Mouse (Mus musculus) left cerebral cortex, adult 9 months (tissue): ENCODE results near the gene Ank2.

Experiments
- DNase-seq, 2 experiments: peaks; one replicate each; pipeline ENCODE4 v3.0.0; 2022; ENCODE audit warnings: low spot score in 2 of 2

Gene Ank2

DNA sequence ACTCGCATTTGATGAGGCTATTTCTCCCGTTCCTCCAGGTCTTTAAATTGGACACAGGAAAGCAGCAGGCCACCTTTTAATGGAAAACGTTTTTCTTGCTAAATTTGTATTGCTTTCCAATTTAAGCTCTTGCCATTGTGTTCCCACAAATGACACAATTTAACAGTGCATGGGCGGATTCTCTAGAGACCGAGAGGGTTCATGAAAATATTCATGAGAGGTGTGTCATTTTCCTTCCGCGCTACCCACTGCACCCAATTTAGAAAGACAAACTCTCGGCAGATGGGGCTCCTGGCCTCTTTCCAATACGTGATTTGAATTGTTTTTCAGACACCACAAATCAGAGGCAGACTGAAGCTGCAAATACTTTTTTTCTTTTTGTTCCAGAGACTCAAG, 205.7 kb downstream of the Ank2 start:
- DNase-seq: peak; percentile 79 to 93

- no peak for DNase-seq
Measured at GRCm38 (mm10) chr3:127292864-127293478, 206.2 kb downstream of the Ank2 start.

- DNase-seq: no peak
Measured at GRCm38 (mm10) chr3:127282277-127282676, 216.9 kb downstream of the Ank2 start.

DNA sequence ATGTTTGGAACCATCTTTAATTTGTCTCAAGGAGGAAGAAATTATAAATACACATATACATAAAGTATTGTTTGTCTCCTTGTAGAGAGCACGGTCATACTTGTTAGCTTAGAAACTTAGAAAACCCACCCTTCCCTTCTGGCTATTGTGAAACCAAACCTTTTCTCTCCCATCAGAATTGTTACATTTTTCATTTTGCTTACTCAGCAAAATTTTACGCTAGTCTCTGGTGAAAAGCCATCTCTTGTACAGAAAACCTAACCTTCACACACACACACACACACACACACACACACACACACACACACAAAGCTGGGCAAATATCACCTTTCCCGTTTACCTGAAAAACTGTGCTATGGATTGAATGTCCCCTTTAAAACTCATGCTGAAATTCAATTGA, 217.8 kb downstream of the Ank2 start:
- DNase-seq: no peak

DNA sequence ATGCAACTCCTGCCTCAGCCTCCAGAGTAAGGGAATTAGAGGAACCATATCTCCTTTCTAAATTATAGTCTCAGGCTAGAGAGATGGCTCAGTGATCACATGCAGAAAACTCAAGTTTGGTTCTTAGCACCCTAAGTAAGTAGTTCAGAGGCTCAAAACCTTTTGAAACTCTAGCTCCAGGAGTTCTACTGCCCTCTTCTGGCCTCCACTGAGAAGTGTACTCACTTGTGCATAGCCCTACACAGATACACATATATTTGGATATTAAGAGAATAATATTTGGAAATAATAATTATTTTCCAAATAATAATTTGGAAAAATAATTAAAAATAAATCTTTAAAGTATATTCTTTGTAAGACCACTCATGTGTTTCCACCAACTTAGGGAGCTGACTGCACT, 218.8 kb downstream of the Ank2 start:
- no peak for DNase-seq

DNA sequence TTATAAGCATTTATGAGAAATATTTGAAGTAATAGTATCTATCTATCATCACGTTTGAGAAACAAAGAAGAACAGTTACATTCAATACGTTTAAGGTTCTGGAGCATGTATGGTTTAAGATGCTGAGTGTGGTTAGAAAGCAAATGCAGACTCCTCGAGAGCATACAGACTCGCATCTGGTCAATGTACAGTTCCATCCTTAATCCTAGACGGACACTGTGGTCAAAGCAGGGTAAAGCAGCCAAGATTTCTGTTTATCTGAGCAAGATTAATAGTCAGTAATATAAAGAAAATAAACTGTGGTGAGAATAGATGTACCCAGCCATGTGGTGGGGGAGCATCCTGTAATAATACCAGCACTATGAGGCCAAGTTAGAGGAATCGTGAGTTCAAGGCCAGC, 223.2 kb downstream of the Ank2 start:
- DNase-seq: no peak

- DNase-seq: no peak
Measured at GRCm38 (mm10) chr3:127272801-127273200, 226.3 kb downstream of the Ank2 start.

GRCm38 (mm10) chr3:127269616-127270015, 229.5 kb downstream of the Ank2 start:
- DNase-seq: no peak

DNA sequence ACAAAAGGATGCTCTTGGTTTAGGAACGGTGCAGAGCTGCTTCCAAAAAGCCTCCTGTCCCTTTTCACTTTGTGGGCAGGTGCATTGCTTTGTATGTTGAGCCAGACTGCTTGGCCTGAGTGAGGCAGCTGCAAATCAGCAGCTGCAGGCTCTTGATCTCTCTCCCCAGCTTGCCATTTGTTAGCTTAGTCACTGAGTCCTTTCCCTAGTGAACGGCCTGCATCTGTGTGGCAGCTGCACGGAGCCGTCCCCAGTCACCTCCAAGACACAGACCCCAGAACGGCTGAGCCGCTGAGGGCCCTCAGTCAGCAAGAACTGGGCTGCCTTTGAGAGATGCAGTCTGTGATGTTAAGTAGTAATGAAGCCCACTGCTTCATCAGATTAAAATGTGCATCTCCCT, 231.3 kb downstream of the Ank2 start:
- DNase-seq: no peak

DNA sequence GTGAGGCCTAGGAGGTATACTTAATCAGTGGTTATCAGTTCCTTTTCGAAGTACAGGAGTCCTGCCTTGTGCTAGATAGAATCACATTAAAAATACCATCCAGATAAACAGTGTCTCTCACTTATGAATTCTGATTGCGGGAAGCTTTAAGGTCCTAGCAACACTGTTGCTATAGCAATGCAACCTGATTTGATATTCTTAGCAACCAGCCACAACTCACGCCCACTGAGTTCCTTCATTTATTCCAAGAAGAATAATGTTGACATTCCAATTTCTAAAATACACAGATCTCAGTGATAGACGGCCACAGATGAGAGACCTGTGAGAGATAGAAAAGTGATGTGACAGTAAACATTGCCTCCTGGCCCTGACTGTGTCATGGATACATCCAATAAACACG, 233.4 kb downstream of the Ank2 start:
- DNase-seq: peak; percentile 39 to 42

- DNase-seq: no peak
Measured at GRCm38 (mm10) chr3:127265182-127265581, 234.0 kb downstream of the Ank2 start.

DNA sequence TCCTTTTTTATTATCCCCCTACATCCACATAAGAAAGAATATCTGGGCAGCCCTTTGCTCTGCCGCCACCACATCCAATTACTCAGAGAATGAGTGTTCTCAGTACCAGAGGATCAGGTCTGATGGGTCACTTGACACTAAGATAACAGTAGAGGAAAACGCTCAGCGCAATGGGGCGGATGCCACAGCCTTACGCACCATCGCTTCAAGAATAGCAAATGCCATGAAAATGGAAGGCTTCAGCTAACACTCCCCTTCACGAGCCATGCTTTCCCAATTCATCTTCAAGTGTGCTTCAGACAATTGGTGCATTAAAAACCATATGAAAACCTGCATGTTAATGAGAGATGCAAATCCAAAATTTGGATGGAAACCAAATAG, 238.4 kb downstream of the Ank2 start:
- no peak for DNase-seq

GRCm38 (mm10) chr3:127260007-127260785, 239.0 kb downstream of the Ank2 start:
- no peak for DNase-seq

- no peak for DNase-seq
Measured at GRCm38 (mm10) chr3:127258466-127259075, 240.6 kb downstream of the Ank2 start.

DNA sequence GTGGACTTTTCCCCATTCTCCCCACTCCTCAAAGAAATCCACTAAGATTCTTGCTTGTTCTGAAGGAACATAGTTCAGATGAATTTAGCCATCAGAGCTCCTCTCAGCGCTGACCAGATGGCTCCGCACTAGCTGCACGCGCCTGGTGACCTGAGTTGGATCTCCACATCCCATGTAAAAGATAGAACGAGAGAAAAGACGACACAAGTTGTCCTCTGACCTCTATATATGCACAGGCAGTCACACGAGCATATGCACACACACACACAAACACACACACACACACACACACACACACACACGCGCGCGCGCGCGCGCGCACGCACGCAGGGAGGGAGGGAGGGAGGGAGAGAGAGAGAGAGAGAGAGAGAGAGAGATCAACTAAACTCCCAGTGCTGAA, 241.2 kb downstream of the Ank2 start:
- no peak for DNase-seq

DNA sequence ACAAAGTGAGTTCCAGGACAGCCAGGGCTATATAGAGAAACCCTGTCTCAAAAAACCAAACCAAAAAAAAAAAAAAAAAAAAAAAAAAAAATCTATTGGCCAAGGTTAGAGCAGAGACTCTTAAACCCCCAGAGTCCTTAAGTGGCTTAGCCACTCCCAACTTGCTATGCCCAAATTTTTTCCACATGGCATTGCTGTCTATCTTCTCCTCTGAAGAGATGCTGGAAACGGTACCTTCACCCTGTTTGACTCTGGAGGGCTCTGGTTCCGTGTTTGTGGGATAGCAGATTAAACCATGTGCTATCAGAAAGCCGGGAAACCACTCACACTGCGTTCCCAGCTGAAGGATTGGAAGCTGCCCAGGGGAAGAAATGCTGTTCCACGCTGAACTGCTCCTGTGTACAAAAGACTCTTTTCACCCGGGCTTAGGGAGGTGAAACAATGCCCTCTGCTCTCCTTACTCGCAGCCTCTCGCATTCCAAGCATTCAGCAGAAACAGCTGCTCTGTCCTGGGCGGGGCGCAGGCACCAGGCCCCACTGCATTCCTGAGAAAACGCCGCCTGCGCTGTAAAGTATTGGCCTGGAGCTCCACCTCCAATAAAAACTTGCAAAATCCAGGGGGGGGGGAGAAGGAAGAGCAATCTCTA, 241.7 kb downstream of the Ank2 start:
- peak in 1 of 2 experiments; percentile 53 for DNase-seq

DNA sequence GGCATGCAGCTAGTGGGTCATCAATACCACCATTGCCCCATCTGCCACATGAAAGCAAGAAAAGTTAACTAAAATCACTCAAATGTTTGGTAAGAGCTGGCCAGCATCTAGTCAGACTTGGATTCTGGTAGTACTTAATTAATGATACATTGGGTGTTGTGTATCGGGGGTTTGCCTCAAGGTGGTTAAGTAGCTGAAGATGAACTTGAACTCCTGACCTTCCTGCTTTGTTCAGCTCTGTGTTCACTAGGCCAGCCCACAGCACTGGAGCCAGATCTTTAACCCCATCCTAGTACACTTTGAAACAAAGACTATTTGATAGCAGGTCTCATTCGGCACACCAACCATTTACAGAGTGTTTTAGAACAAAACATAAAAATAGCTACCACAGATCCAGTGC, 242.5 kb downstream of the Ank2 start:
- DNase-seq: no peak

DNA sequence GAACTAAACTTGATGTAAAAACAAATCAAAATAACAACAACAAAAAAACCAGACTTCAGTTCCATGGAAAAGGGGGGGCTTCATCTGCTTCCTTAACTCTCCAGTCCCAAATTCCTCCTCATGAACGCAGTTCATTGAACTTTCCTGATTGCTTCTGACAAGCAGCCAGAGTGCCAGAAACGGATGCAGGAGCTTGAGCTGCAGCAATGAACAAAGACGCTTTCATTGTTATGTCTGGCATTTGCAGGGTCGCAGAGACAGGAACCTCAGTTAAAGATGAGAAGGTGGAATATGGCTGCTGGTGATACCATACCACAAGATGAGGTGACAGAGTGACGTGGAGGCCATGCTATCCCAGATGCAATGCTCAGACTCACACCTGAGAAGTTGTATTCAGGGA, 248.2 kb downstream of the Ank2 start:
- DNase-seq: no peak

DNA sequence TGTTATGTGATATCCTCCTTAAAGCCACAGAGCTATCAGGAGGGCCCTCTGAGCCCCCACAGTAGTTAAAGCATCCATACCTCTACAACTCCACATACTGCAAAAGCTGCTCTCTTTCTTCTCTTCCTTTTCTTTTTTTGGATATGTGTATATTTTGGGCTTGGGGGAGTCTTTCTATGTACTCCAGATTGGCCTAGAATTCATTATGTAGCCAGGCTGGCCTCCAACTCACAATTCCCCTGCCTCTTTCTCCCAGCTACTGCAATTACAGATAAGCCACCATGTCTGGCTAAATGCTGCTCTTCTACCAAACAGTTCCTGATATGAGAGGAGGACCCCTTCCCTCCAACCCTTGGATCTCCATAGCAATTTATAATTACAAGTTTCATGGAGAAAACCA, 250.5 kb downstream of the Ank2 start:
- no peak for DNase-seq

DNA sequence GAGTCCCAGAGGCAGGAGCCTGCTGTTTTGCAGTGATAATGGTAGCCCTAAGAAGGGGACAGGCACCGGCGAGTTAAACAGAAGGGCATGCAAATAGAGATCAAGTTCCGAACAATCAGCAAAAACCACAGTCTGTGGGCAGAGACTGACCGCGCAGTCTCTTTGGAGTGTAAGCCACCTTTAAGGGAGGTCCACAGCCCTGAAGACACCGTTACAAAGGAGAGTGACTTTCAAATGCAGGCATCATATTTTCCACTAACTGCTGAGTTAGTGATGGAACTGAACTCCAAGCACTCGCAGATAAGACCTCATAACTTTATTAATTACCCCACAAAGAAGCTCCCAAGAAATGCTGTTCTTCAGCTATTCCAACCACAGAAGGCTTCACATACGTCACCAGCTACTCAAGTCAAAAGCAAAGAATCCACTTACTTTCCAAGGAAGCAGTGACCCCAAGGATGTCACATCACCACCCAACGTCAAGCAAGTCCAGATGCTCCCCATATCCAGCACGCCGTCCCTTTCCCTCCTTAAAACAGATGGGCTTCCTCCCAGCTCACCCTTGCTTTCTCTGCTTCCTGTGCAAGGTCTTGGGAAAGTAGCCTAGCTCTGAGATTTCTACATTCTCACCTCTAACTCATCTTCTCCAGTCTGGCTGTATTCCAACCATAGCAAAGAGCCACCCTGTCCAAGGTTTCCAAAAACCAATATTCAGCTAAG, 252.0 kb downstream of the Ank2 start:
- DNase-seq: no peak

GRCm38 (mm10) chr3:127243928-127244642, 255.1 kb downstream of the Ank2 start:
- DNase-seq: no peak
